Mouse (Mus musculus) heart, postnatal 0 days (tissue): ENCODE measurements around the gene Htr3a. TPM values are rescaled to one million over a fixed set of nuclear protein-coding genes. Genes with fewer than 3 reads are reported as not detected.

Experiments
- ATAC-seq: fragments of 200-750 bp; cut with Nextera tagmentation; 2 replicates; pipeline ENCODE4 v1.8.0; 2017; ENCODE audit warnings: low read depth, moderate number of reproducible peaks, moderate library complexity; ENCODE audit not compliant: insufficient read depth
- DNase-seq: peaks from one replicate; pipeline ENCODE4 v3.0.0-alpha.2; 2016; ENCODE audit warnings: low spot score
- H3K27ac ChIP-seq: fragments of 300-500 bp; sonication (generic); 2 replicates; pipeline ENCODE4 v1.5.1; 2014; ENCODE audit warnings: low read depth, mild to moderate bottlenecking
- H3K27me3 ChIP-seq: fragments of 300-500 bp; sonication (generic); 2 replicates; pipeline ENCODE4 v1.6.1; 2014; ENCODE audit warnings: low read length, mixed read lengths; ENCODE audit not compliant: control insufficient read depth, insufficient read depth
- H3K36me3 ChIP-seq: fragments of 300-500 bp; sonication (generic); replicated peaks from 2 replicates; pipeline ENCODE4 v1.6.1; 2014; ENCODE audit warnings: low read length, mixed read lengths; ENCODE audit not compliant: control insufficient read depth, insufficient read depth
- H3K4me1 ChIP-seq: fragments of 300-500 bp; sonication (generic); 2 replicates; pipeline ENCODE4 v1.6.1; 2014; ENCODE audit warnings: antibody characterized with exemption; ENCODE audit not compliant: control insufficient read depth, insufficient read depth
- H3K4me2 ChIP-seq: fragments of 300-500 bp; sonication (generic); 2 replicates; pipeline ENCODE4 v1.6.1; 2014; ENCODE audit warnings: low read depth, mild to moderate bottlenecking, low read length, moderate library complexity
- H3K4me3 ChIP-seq: fragments of 300-500 bp; sonication (generic); 2 replicates; pipeline ENCODE4 v1.5.1; 2014; ENCODE audit warnings: low read depth, low read length
- H3K9ac ChIP-seq: fragments of 300-500 bp; sonication (generic); replicated peaks from 2 replicates; pipeline ENCODE4 v1.6.1; 2014; ENCODE audit warnings: low read depth, low read length, mixed read lengths
- H3K9me3 ChIP-seq: fragments of 300-500 bp; sonication (generic); replicated peaks from 2 replicates; pipeline ENCODE4 v1.6.1; 2016; ENCODE audit warnings: low read length; ENCODE audit not compliant: control insufficient read depth
- CTCF ChIP-seq: IDR thresholded peaks from 2 replicates; pipeline ENCODE4 v1.5.1; 2016; ENCODE audit warnings: antibody characterized with exemption, control low read depth, low read depth
- EP300 ChIP-seq: IDR thresholded peaks from 2 replicates; pipeline ENCODE4 v1.6.1; 2016; ENCODE audit warnings: antibody characterized with exemption, low read depth
- WGBS: fragments of 180-500 bp; shearing (Covaris S2); extraction: QIAGEN DNeasy Blood & Tissue Kit; methylation state at CpG from one replicate; pipeline ENCODE4 v1.1.7; 2014; 5-methylcytosine and 5-hydroxymethylcytosine counted together
- polyA plus RNA-seq: library from polyadenylated mRNA; unstranded; fragments of >200 nt; fragmentation: Nextera tagmentation; extraction: Ambion mirVana; gene quantifications from 2 replicates; pipeline ENCODE4 v1.2.1, GENCODE M21; 2015
- total RNA-seq: library from RNA; depleted of rRNA; stranded (reverse); fragments of >200 nt; gene quantifications from 2 replicates; pipeline ENCODE4 v1.2.3, GENCODE M21; 2014; ENCODE audit warnings: low replicate concordance; rRNA removed

Htr3a gene
- total RNA-seq, result 1.9 and 3.2 TPM in 2 replicates
- 0.11 and 0.54 TPM in 2 replicates for polyA plus RNA-seq

- H3K9me3 ChIP-seq, result no peaks in the 10 kb centered on the region
- H3K9ac ChIP-seq, result no peak within 1 kb of the TSS
- H3K4me3 ChIP-seq, result no peak within 1 kb of the TSS
- no peak within 1 kb of the TSS for H3K27ac ChIP-seq
- 2% methylated on average over 9 of the region's 9 CpGs for WGBS
- H3K4me2 ChIP-seq, result no peak within 1 kb of the TSS
- H3K36me3 ChIP-seq, result no peaks in the 10 kb centered on the region
- H3K4me1 ChIP-seq, result no peaks in the 10 kb centered on the region
- DNase-seq (peak; percentile 70), ATAC-seq (peak; percentile 94)
- H3K27me3 ChIP-seq, result no peaks in the 10 kb centered on the region
- TF ChIP-seq CTCF (no peak), EP300 (no peak)
These were observed at the start of gene Htr3a for GRCm38 (mm10) chr9:48910885-48911537. Gene Htr3a, minus strand, starts transcription at chr9:48911099.

GRCm38 (mm10) chr9:48947565-48947964 lies 36.7 kb upstream of the Htr3a start:
- H3K9me3 ChIP-seq, result no peaks in the 10 kb centered on the region
- DNase-seq (no peak), ATAC-seq (no peak)
- no peaks in the 10 kb centered on the region for H3K4me1 ChIP-seq
- 79% methylated on average over 4 of the region's 4 CpGs for whole genome bisulfite sequencing
- H3K27ac ChIP-seq, result no peak overlapping the region
- no peaks in the 10 kb centered on the region for H3K36me3 ChIP-seq
- no peaks in the 10 kb centered on the region for H3K27me3 ChIP-seq
- no peak overlapping the region for H3K4me3 ChIP-seq
- no peak overlapping the region for H3K4me2 ChIP-seq
- H3K9ac ChIP-seq, result no peak overlapping the region
- TF ChIP-seq EP300 (no peak), CTCF (no peak)

GRCm38 (mm10) chr9:48942349-48942748 lies 31.4 kb upstream of the Htr3a start:
- ATAC-seq (peak; percentile 69), DNase-seq (no peak)
- peaks cover 5% of the 10 kb centered on the region; the same call in 1 of the 2 replicates for H3K4me1 ChIP-seq
- no peak overlapping the region for H3K9ac ChIP-seq
- H3K27me3 ChIP-seq, result no peaks in the 10 kb centered on the region
- no peaks in the 10 kb centered on the region for H3K36me3 ChIP-seq
- no peak overlapping the region for H3K27ac ChIP-seq
- no peak overlapping the region for H3K4me3 ChIP-seq
- H3K9me3 ChIP-seq, result no peaks in the 10 kb centered on the region
- H3K4me2 ChIP-seq, result no peak overlapping the region
- TF ChIP-seq EP300 (no peak), CTCF (no peak)
- WGBS, result 33% methylated on average over 1 of the region's 1 CpGs

GRCm38 (mm10) chr9:48929436-48929835 lies 18.5 kb upstream of the Htr3a start:
- TF ChIP-seq CTCF, result no peak
- no peak for TF ChIP-seq EP300

GRCm38 (mm10) chr9:48928781-48929180 lies 17.9 kb upstream of the Htr3a start:
- Histone ChIP-seq H3K4me2 (no peak overlapping the region), H3K4me3 (no peak overlapping the region), H3K4me1 (no peaks in the 10 kb centered on the region), H3K36me3 (no peaks in the 10 kb centered on the region), H3K9me3 (no peaks in the 10 kb centered on the region), H3K9ac (no peak overlapping the region), H3K27ac (no peak overlapping the region), H3K27me3 (peaks cover 5% of the 10 kb centered on the region)
- TF ChIP-seq CTCF, result no peak
- TF ChIP-seq EP300, result no peak
- ATAC-seq (no peak), DNase-seq (no peak)
- WGBS, result 55% methylated on average over 3 of the region's 3 CpGs

More at GRCm38 (mm10) chr9:48929436-48929835, 18.5 kb upstream of the Htr3a start:
- Histone ChIP-seq H3K9ac (no peak overlapping the region), H3K4me3 (no peak overlapping the region), H3K27me3 (peaks cover 5% of the 10 kb centered on the region), H3K36me3 (no peaks in the 10 kb centered on the region), H3K4me1 (no peaks in the 10 kb centered on the region), H3K4me2 (no peak overlapping the region), H3K9me3 (no peaks in the 10 kb centered on the region), H3K27ac (no peak overlapping the region)
- ATAC-seq (no peak), DNase-seq (no peak)
- 65% methylated on average over 5 of the region's 5 CpGs for WGBS
